Mouse (Mus musculus): Measurements from ENCODE around the gene Rad23b. TPM values are rescaled to one million over a fixed set of nuclear protein-coding genes. Genes with fewer than 3 reads are reported as not detected.
A peak's percentile ranks its signal among the peaks of the same experiment; 100 is the strongest.

The Rad23b gene
- polyA plus RNA-seq, 1 experiment from 2014 or later: 60.2 TPM

- Histone ChIP-seq H3K4me3 (ENCODE audit: control insufficient read depth in 1 of 2, insufficient read depth in 1 of 2, low read depth in 1 of 2, low read length in 2 of 2) (no peak overlapping the region), H3K9me3 (ENCODE audit: control insufficient read depth, low read length) (no peaks in the 10 kb centered on the region), H3K4me1 (ENCODE audit: control insufficient read depth in 2 of 2, insufficient read depth in 2 of 2, low read length in 2 of 2) (0 out of 4 replicates have a peak, but pooled peaks cover 2 to 3% of the 10 kb centered on the region in 2 experiments), H3K27ac (replicated peaks in 1 of 2; ENCODE audit: control insufficient read depth in 1 of 2, insufficient read depth in 1 of 2, low read depth in 2 of 2, low read length in 2 of 2) (no peak overlapping the region), H3K27me3 (ENCODE audit: control insufficient read depth, insufficient read depth, low read length) (no peaks in the 10 kb centered on the region), H3K9ac (ENCODE audit: low read length) (no peak overlapping the region), H3K36me3 (ENCODE audit: control insufficient read depth, insufficient read depth, low read length) (no peaks in the 10 kb centered on the region), H3K4me2 (ENCODE audit: low read length) (no peak overlapping the region)
- ATAC-seq (ENCODE audit: insufficient number of reproducible peaks, insufficient read depth, low FRiP score, low read depth): no peak
- 88% methylated on average over 5 of the region's 5 CpGs for WGBS
Observed at GRCm38 (mm10) chr4:55342602-55343001, 7.2 kb upstream of the Rad23b start.

- H3K4me3 ChIP-seq (ENCODE audit: control insufficient read depth in 1 of 2, insufficient read depth in 1 of 2, low read depth in 1 of 2, low read length in 2 of 2): no peak overlapping the region
- no peak overlapping the region for H3K4me2 ChIP-seq (ENCODE audit: low read length)
- no peaks in the 10 kb centered on the region for H3K27me3 ChIP-seq (ENCODE audit: control insufficient read depth, insufficient read depth, low read length)
- H3K27ac ChIP-seq (replicated peaks in 1 of 2; ENCODE audit: control insufficient read depth in 1 of 2, insufficient read depth in 1 of 2, low read depth in 2 of 2, low read length in 2 of 2): no peak overlapping the region
- H3K36me3 ChIP-seq (ENCODE audit: control insufficient read depth, insufficient read depth, low read length): no peaks in the 10 kb centered on the region
- no peaks in the 10 kb centered on the region for H3K9me3 ChIP-seq (ENCODE audit: control insufficient read depth, low read length)
- ATAC-seq (ENCODE audit: insufficient number of reproducible peaks, insufficient read depth, low FRiP score, low read depth): no peak
- H3K4me1 ChIP-seq (ENCODE audit: control insufficient read depth in 2 of 2, insufficient read depth in 2 of 2, low read length in 2 of 2): peaks cover 2 to 5% of the 10 kb centered on the region in 2 experiments; a peak in 1 of 4 replicates
- 91% methylated on average over 3 of the region's 3 CpGs for WGBS
- H3K9ac ChIP-seq (ENCODE audit: low read length): no peak overlapping the region
Observed at GRCm38 (mm10) chr4:55343287-55343686, 6.6 kb upstream of the Rad23b start.

GRCm38 (mm10) chr4:55348759-55349451 is 938 bp upstream of the Rad23b start:
- peaks cover 4 to 31% of the 10 kb centered on the region in 2 experiments for H3K4me1 ChIP-seq (ENCODE audit: control insufficient read depth in 2 of 2, insufficient read depth in 2 of 2, low read length in 2 of 2)
- WGBS: 2% methylated on average over 11 of the region's 12 CpGs

DNA sequence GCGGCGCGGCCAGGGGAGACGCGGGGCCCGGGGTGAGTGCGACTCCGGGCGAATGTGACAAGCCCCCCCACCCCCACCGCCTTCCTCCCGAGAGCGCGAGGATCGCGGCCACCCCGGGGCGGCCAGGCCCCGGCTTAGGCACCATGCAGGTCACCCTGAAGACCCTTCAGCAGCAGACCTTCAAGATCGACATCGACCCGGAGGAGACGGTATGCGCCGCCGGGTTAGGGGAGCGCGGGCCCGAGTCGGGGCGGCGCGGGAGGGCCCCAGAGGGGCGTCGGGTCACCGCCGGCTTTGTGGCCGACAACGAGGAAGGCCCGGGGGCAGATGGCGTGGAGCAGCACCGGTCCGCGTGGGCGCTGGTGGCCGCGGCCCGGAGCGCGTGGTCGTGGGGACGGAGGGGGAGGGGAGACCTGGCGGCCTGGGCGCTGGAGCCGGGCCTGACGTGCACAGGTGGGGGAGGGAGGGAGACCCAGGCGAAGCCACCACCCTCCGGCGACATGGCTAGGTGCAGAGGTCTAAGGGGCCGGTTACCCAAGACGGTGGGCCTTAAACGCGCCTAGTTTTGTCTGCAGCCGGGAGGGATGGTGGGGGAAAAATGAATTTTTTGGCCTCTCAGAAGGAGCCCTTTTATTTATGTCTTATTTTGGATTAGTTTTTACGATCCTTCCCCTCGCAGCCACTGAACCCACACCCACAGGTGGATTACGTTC is 532 bp downstream of the Rad23b start:
- peaks cover 4 to 41% of the 10 kb centered on the region in 2 experiments for H3K4me1 ChIP-seq (ENCODE audit: control insufficient read depth in 2 of 2, insufficient read depth in 2 of 2, low read length in 2 of 2)
- WGBS: under 1% methylated on average over 65 of the region's 66 CpGs
- no peaks in the 10 kb centered on the region for H3K9me3 ChIP-seq (ENCODE audit: control insufficient read depth, low read length)
- H3K36me3 ChIP-seq (ENCODE audit: control insufficient read depth, insufficient read depth, low read length): 0 out of 2 replicates have a peak, but pooled peaks cover 3% of the 10 kb centered on the region
- H3K4me2 ChIP-seq (ENCODE audit: low read length): peak overlapping the region; percentile 88
- H3K27ac ChIP-seq (replicated peaks in 1 of 2; ENCODE audit: control insufficient read depth in 1 of 2, insufficient read depth in 1 of 2, low read depth in 2 of 2, low read length in 2 of 2): peak overlapping the region; percentile 92 to 93
- peak overlapping the region; percentile 95 for H3K9ac ChIP-seq (ENCODE audit: low read length)
- no peaks in the 10 kb centered on the region for H3K27me3 ChIP-seq (ENCODE audit: control insufficient read depth, insufficient read depth, low read length)
- H3K4me3 ChIP-seq (ENCODE audit: control insufficient read depth in 1 of 2, insufficient read depth in 1 of 2, low read depth in 1 of 2, low read length in 2 of 2): peak overlapping the region; percentile 99 to 100
- ATAC-seq (ENCODE audit: insufficient number of reproducible peaks, insufficient read depth, low FRiP score, low read depth): peak; percentile 35

More at GRCm38 (mm10) chr4:55348759-55349451, 938 bp upstream of the Rad23b start:
- Histone ChIP-seq H3K27ac (replicated peaks in 1 of 2; ENCODE audit: control insufficient read depth in 1 of 2, insufficient read depth in 1 of 2, low read depth in 2 of 2, low read length in 2 of 2) (peak overlapping the region; percentile 84 to 89), H3K4me3 (ENCODE audit: control insufficient read depth in 1 of 2, insufficient read depth in 1 of 2, low read depth in 1 of 2, low read length in 2 of 2) (peak overlapping the region; percentile 51 to 99), H3K27me3 (ENCODE audit: control insufficient read depth, insufficient read depth, low read length) (no peaks in the 10 kb centered on the region), H3K4me2 (ENCODE audit: low read length) (peak overlapping the region; percentile 85), H3K9ac (ENCODE audit: low read length) (peak overlapping the region; percentile 79), H3K36me3 (ENCODE audit: control insufficient read depth, insufficient read depth, low read length) (0 out of 2 replicates have a peak, but pooled peaks cover 3% of the 10 kb centered on the region), H3K9me3 (ENCODE audit: control insufficient read depth, low read length) (no peaks in the 10 kb centered on the region)
- ATAC-seq (ENCODE audit: insufficient number of reproducible peaks, insufficient read depth, low FRiP score, low read depth): no peak; the same call in 1 of the 2 replicates

DNA sequence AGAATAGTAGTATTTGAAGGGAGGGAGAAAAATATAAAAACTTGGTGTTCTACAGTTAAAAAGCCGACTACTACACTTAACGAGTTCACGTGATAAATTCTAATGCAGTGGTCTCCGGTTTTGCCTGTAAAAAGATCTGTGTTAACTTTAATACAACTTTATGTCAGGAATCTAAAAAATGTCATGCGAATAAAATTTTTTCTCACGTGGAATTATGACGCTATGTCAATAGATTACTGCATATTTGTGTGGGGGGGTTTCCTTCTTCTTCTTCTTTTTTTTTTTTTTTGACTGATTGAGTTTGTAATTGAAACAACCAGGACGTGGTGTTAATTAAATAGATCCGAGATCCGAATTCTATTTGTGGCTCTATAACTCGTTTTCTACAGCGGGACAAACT is 1.2 kb downstream of the Rad23b start:
- no peak for ATAC-seq (ENCODE audit: insufficient number of reproducible peaks, insufficient read depth, low FRiP score, low read depth)

DNA sequence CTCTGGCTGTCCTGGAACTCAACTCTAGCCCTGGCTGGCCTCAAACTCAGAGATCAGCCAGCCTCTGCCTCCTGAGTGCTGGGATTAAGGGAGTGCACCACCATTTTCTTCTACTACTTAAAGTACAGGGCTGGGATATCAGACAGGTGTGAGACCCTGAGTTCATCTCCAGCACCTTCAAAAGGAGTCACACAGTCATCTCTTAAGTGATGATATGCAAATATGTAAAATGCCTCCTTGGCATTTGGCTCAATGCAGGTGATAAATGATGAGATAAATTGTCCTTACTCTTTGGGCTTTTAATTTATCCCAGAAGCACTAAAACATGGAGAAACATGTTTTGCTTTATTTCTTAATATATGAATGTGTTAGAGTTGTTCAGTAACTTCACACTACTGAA is 2.0 kb downstream of the Rad23b start:
- H3K4me2 ChIP-seq (ENCODE audit: low read length): peak overlapping the region; percentile 88
- no peaks in the 10 kb centered on the region for H3K9me3 ChIP-seq (ENCODE audit: control insufficient read depth, low read length)
- ATAC-seq (ENCODE audit: insufficient number of reproducible peaks, insufficient read depth, low FRiP score, low read depth): no peak
- peaks cover 4 to 46% of the 10 kb centered on the region in 2 experiments for H3K4me1 ChIP-seq (ENCODE audit: control insufficient read depth in 2 of 2, insufficient read depth in 2 of 2, low read length in 2 of 2)
- H3K4me3 ChIP-seq (ENCODE audit: control insufficient read depth in 1 of 2, insufficient read depth in 1 of 2, low read depth in 1 of 2, low read length in 2 of 2): peak overlapping the region in 1 of 2 experiments; percentile 99; a peak in 1 of 4 replicates
- H3K9ac ChIP-seq (ENCODE audit: low read length): no peak overlapping the region
- H3K27ac ChIP-seq (replicated peaks in 1 of 2; ENCODE audit: control insufficient read depth in 1 of 2, insufficient read depth in 1 of 2, low read depth in 2 of 2, low read length in 2 of 2): no peak overlapping the region
- no peaks in the 10 kb centered on the region for H3K27me3 ChIP-seq (ENCODE audit: control insufficient read depth, insufficient read depth, low read length)
- 0 out of 2 replicates have a peak, but pooled peaks cover 3% of the 10 kb centered on the region for H3K36me3 ChIP-seq (ENCODE audit: control insufficient read depth, insufficient read depth, low read length)

More for the DNA sequence above, 1.2 kb downstream of the Rad23b start:
- Histone ChIP-seq H3K27me3 (ENCODE audit: control insufficient read depth, insufficient read depth, low read length) (no peaks in the 10 kb centered on the region), H3K27ac (replicated peaks in 1 of 2; ENCODE audit: control insufficient read depth in 1 of 2, insufficient read depth in 1 of 2, low read depth in 2 of 2, low read length in 2 of 2) (peak overlapping the region; percentile 92 to 93; a peak in 2 of 4 replicates), H3K36me3 (ENCODE audit: control insufficient read depth, insufficient read depth, low read length) (0 out of 2 replicates have a peak, but pooled peaks cover 3% of the 10 kb centered on the region), H3K4me2 (ENCODE audit: low read length) (peak overlapping the region; percentile 88), H3K9me3 (ENCODE audit: control insufficient read depth, low read length) (no peaks in the 10 kb centered on the region), H3K4me1 (ENCODE audit: control insufficient read depth in 2 of 2, insufficient read depth in 2 of 2, low read length in 2 of 2) (peaks cover 4 to 41% of the 10 kb centered on the region in 2 experiments), H3K4me3 (ENCODE audit: control insufficient read depth in 1 of 2, insufficient read depth in 1 of 2, low read depth in 1 of 2, low read length in 2 of 2) (peak overlapping the region; percentile 99 to 100), H3K9ac (ENCODE audit: low read length) (peak overlapping the region; percentile 95)
- 10% methylated on average over 12 of the region's 12 CpGs for WGBS

GRCm38 (mm10) chr4:55354038-55354437 is 4.2 kb downstream of the Rad23b start:
- 89% methylated on average over 1 of the region's 1 CpGs for WGBS
- H3K4me1 ChIP-seq (ENCODE audit: control insufficient read depth in 2 of 2, insufficient read depth in 2 of 2, low read length in 2 of 2): peaks cover 4 to 38% of the 10 kb centered on the region in 2 experiments
- no peak overlapping the region for H3K9ac ChIP-seq (ENCODE audit: low read length)
- 0 out of 2 replicates have a peak, but pooled peaks cover 3% of the 10 kb centered on the region for H3K36me3 ChIP-seq (ENCODE audit: control insufficient read depth, insufficient read depth, low read length)
- H3K27me3 ChIP-seq (ENCODE audit: control insufficient read depth, insufficient read depth, low read length): no peaks in the 10 kb centered on the region
- no peak overlapping the region for H3K27ac ChIP-seq (replicated peaks in 1 of 2; ENCODE audit: control insufficient read depth in 1 of 2, insufficient read depth in 1 of 2, low read depth in 2 of 2, low read length in 2 of 2)
- no peak overlapping the region for H3K4me3 ChIP-seq (ENCODE audit: control insufficient read depth in 1 of 2, insufficient read depth in 1 of 2, low read depth in 1 of 2, low read length in 2 of 2)
- no peak for ATAC-seq (ENCODE audit: insufficient number of reproducible peaks, insufficient read depth, low FRiP score, low read depth)
- no peak overlapping the region for H3K4me2 ChIP-seq (ENCODE audit: low read length)
- H3K9me3 ChIP-seq (ENCODE audit: control insufficient read depth, low read length): no peaks in the 10 kb centered on the region
